Mouse (Mus musculus): ENCODE measurements around the gene Ube2j2.

Gene Ube2j2

GRCm38 (mm10) chr4:155943534-155944249 lies at the start of gene Ube2j2:
Ube2j2 (plus strand) TSS chr4:155943831.
- no peaks in the 10 kb centered on the region for H3K27me3 ChIP-seq (ENCODE audit: control insufficient read depth, insufficient read depth, low read length, poor library complexity, severe bottlenecking)
- peak; percentile 93 for DNase-seq (ENCODE audit: low read depth, low spot score)
- H3K36me3 ChIP-seq (ENCODE audit: control insufficient read depth, insufficient read depth, low read length, poor library complexity, severe bottlenecking) = no peaks in the 10 kb centered on the region

DNA sequence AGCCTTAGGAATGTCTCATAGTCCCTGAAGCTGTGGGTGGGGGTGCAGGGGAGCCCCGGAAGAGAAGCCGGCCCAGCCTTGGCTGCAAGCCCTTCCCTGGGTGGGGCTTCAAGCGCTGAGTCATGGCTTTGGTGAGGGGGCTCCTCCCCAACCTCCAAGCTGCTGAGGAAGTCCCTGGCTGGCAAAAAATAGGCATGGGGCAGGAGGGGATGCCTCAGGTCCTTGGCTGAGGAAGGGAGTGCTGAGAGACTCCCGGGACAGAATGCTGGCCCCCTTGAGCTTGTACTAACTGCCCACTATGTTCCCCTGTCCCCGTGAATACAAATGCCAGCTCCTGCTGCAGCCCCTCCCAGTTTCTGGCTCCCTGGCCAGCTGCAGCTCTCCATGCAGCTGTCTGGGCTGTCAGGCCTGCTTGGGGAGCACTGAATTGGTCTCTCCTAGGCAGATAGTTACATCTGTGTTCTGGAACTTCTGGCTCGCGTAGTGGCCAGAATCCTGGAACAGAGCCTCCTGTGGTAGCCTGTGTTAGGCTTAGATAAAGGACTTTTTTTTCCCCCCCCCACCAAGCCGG lies 49.2 kb upstream of the Ube2j2 start:
- Histone ChIP-seq H3K36me3 (ENCODE audit: control insufficient read depth, insufficient read depth, low read length, poor library complexity, severe bottlenecking) (no peaks in the 10 kb centered on the region; the same call in 1 of the 2 replicates), H3K27me3 (ENCODE audit: control insufficient read depth, insufficient read depth, low read length, poor library complexity, severe bottlenecking) (no peaks in the 10 kb centered on the region)
- DNase-seq (ENCODE audit: low read depth, low spot score) = no peak

DNA sequence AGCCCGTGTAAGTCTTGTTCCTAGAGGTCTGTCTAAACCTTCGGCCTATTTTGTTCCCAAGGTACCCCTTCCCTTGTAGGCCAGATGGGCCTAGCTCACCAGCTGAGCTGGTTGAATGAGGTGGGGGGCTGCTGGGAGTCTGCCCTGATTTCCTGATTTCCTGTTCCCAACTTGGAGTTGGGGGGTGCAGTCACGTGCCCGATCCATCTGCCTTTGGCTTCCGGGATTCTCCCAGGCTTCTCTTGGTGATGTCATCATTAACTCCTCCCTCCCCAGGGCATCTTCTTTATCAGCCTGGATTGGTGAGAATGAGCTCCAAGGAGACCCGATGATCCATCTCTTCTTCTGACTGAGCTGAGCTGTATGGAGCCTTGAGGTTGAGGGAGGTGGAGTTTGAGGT lies 48.4 kb upstream of the Ube2j2 start:
- Histone ChIP-seq H3K36me3 (ENCODE audit: control insufficient read depth, insufficient read depth, low read length, poor library complexity, severe bottlenecking) (no peaks in the 10 kb centered on the region; the same call in 1 of the 2 replicates), H3K27me3 (ENCODE audit: control insufficient read depth, insufficient read depth, low read length, poor library complexity, severe bottlenecking) (no peaks in the 10 kb centered on the region)
- DNase-seq (ENCODE audit: low read depth, low spot score) = no peak

- DNase-seq (ENCODE audit: low read depth, low spot score) = peak; percentile 18
- no peaks in the 10 kb centered on the region; the same call in 1 of the 2 replicates for H3K36me3 ChIP-seq (ENCODE audit: control insufficient read depth, insufficient read depth, low read length, poor library complexity, severe bottlenecking)
- H3K27me3 ChIP-seq (ENCODE audit: control insufficient read depth, insufficient read depth, low read length, poor library complexity, severe bottlenecking) = no peaks in the 10 kb centered on the region
Observed at GRCm38 (mm10) chr4:155895826-155896225, 47.8 kb upstream of the Ube2j2 start.

DNA sequence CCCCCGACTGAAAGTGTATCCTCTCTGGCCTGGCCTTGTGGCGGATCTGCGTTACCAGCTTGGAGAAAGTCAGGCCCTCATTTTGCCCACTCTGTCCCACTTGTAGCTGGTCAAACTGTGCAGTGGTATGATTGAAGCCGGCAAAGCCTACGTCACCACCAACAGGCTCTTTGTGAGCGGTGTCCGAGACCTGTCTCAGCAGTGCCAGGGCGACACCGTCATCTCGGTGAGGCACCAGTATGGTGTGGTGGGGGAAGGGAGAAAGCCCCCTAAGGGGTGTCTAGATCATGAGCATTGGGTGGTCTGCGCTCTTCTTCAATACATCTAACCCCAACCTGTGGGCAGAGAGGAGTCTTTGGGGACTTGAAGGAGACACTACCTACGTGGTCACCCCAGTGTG lies 47.2 kb upstream of the Ube2j2 start:
- DNase-seq (ENCODE audit: low read depth, low spot score) = no peak
- Histone ChIP-seq H3K27me3 (ENCODE audit: control insufficient read depth, insufficient read depth, low read length, poor library complexity, severe bottlenecking) (no peaks in the 10 kb centered on the region), H3K36me3 (ENCODE audit: control insufficient read depth, insufficient read depth, low read length, poor library complexity, severe bottlenecking) (no peaks in the 10 kb centered on the region; the same call in 1 of the 2 replicates)

DNA sequence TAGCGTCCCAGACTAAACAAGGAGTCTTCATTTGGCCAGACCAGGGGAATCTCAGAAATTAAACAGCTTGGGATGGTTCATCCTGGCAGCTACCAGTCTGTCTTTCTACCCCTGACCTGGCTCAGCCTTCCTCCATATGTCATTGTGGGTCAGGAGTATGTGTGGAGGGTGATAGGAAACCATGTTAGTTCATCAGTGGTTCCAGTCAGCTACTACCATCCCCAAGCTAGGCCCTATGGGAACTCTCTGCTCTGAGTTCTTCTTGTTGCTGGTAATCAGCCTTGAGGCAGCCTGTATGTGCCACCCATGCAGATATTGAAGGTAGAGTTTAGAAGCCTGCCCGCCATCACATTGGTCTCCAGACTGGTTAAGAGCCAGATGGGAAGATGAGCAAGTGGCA lies 45.3 kb upstream of the Ube2j2 start:
- Histone ChIP-seq H3K27me3 (ENCODE audit: control insufficient read depth, insufficient read depth, low read length, poor library complexity, severe bottlenecking) (no peaks in the 10 kb centered on the region), H3K36me3 (ENCODE audit: control insufficient read depth, insufficient read depth, low read length, poor library complexity, severe bottlenecking) (peaks cover 2% of the 10 kb centered on the region)
- no peak for DNase-seq (ENCODE audit: low read depth, low spot score)

DNA sequence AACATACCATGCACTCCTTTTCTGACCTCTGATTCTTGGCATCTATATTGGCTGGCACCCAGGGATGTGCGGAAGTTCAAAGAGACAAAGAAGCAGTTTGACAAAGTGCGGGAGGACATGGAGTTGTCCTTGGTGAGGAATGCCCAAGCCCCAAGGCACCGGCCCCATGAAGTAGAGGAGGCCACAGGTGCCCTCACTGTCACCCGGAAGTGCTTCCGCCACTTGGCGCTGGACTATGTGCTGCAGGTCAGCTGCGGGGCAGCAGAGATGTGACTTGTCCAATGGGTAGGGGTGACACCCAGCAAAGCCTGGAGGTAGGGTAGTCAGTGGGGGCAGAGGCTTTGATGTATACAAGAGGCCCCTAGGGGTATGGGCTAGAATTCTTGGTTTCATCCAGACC lies 44.3 kb upstream of the Ube2j2 start:
- no peak for DNase-seq (ENCODE audit: low read depth, low spot score)
- H3K36me3 ChIP-seq (ENCODE audit: control insufficient read depth, insufficient read depth, low read length, poor library complexity, severe bottlenecking) = peaks cover 2% of the 10 kb centered on the region

DNA sequence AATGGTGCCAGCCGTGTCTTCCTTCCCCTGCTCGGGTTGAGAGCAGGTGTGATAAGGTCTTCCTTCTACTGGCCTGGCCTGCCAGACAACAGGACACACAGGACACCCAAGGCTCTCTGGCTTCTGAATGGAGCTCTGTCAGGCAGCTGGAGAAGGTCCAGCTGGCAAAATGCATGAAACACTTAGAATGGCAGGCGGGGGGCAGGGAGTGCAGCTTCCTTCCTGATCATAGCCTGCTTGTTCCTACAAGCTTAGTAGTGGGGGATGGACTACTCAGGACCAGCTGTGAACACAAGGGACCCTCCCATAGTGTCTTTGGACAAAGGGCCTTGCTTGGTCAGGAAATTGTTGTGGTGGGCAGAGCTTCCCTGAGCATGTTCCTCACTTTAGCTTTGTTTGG lies 42.4 kb upstream of the Ube2j2 start:
- H3K27me3 ChIP-seq (ENCODE audit: control insufficient read depth, insufficient read depth, low read length, poor library complexity, severe bottlenecking) = no peaks in the 10 kb centered on the region
- H3K36me3 ChIP-seq (ENCODE audit: control insufficient read depth, insufficient read depth, low read length, poor library complexity, severe bottlenecking) = peaks cover 2% of the 10 kb centered on the region
- no peak for DNase-seq (ENCODE audit: low read depth, low spot score)

More for the DNA sequence above, 44.3 kb upstream of the Ube2j2 start:
- no peaks in the 10 kb centered on the region for H3K27me3 ChIP-seq (ENCODE audit: control insufficient read depth, insufficient read depth, low read length, poor library complexity, severe bottlenecking)

- DNase-seq (ENCODE audit: low read depth, low spot score) = no peak
- peaks cover 2% of the 10 kb centered on the region for H3K36me3 ChIP-seq (ENCODE audit: control insufficient read depth, insufficient read depth, low read length, poor library complexity, severe bottlenecking)
Observed at GRCm38 (mm10) chr4:155903246-155903645, 40.4 kb upstream of the Ube2j2 start.

GRCm38 (mm10) chr4:155904318-155905102 lies 39.1 kb upstream of the Ube2j2 start:
- Histone ChIP-seq H3K27me3 (ENCODE audit: control insufficient read depth, insufficient read depth, low read length, poor library complexity, severe bottlenecking) (no peaks in the 10 kb centered on the region), H3K36me3 (ENCODE audit: control insufficient read depth, insufficient read depth, low read length, poor library complexity, severe bottlenecking) (peaks cover 2% of the 10 kb centered on the region)
- peak; percentile 32 for DNase-seq (ENCODE audit: low read depth, low spot score)

More at GRCm38 (mm10) chr4:155903246-155903645, 40.4 kb upstream of the Ube2j2 start:
- H3K27me3 ChIP-seq (ENCODE audit: control insufficient read depth, insufficient read depth, low read length, poor library complexity, severe bottlenecking) = no peaks in the 10 kb centered on the region

DNA sequence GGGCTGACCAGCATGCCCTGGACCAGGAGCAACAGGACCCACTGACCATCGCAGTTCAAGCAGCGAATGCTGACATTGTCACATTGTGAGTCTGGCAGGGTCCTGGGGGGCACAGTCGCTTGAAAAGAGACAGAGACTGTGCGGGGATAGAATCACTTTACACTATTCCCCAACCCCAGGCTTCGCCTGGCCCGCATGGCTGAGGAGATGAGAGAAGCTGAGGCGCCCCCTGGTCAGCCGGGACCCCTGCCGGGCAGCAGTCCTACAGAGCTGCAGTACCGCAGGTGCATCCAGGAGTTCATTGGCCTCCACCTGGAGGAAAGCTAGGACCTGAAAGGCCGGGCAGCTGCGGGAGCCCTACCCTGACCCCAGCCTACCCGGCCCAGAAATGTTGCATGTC lies 38.0 kb upstream of the Ube2j2 start:
- Histone ChIP-seq H3K27me3 (ENCODE audit: control insufficient read depth, insufficient read depth, low read length, poor library complexity, severe bottlenecking) (no peaks in the 10 kb centered on the region), H3K36me3 (ENCODE audit: control insufficient read depth, insufficient read depth, low read length, poor library complexity, severe bottlenecking) (peaks cover 2% of the 10 kb centered on the region)
- no peak for DNase-seq (ENCODE audit: low read depth, low spot score)

- Histone ChIP-seq H3K27me3 (ENCODE audit: control insufficient read depth, insufficient read depth, low read length, poor library complexity, severe bottlenecking) (no peaks in the 10 kb centered on the region), H3K36me3 (ENCODE audit: control insufficient read depth, insufficient read depth, low read length, poor library complexity, severe bottlenecking) (peaks cover 2% of the 10 kb centered on the region)
- no peak for DNase-seq (ENCODE audit: low read depth, low spot score)
Observed at GRCm38 (mm10) chr4:155906125-155906524, 37.5 kb upstream of the Ube2j2 start.

GRCm38 (mm10) chr4:155907003-155907402 lies 36.6 kb upstream of the Ube2j2 start:
- peaks cover 2% of the 10 kb centered on the region for H3K36me3 ChIP-seq (ENCODE audit: control insufficient read depth, insufficient read depth, low read length, poor library complexity, severe bottlenecking)
- no peaks in the 10 kb centered on the region for H3K27me3 ChIP-seq (ENCODE audit: control insufficient read depth, insufficient read depth, low read length, poor library complexity, severe bottlenecking)
- DNase-seq (ENCODE audit: low read depth, low spot score) = no peak

DNA sequence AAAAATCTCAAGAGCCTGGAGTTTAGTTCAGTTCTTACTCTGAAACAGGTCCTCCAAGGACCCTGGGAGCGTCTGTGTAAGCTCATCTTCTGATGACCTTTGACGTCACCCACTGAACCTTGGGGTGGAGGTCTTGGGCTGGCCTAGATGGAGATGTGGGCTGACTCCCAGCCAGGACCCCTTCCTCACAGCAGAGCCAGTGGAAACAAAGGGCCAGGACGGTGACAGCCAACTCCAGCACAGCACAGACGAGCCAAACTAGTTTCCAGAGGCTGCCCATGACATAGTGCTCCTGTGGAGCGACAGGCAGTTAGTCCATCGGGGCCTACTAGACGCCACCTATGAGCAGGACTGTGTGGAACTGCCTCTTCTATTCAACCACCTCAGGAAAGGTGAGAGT lies 35.4 kb upstream of the Ube2j2 start:
- no peak for DNase-seq (ENCODE audit: low read depth, low spot score)
- H3K36me3 ChIP-seq (ENCODE audit: control insufficient read depth, insufficient read depth, low read length, poor library complexity, severe bottlenecking) = no peaks in the 10 kb centered on the region; the same call in none of the 2 replicates

GRCm38 (mm10) chr4:155908751-155909150 lies 34.9 kb upstream of the Ube2j2 start:
- H3K36me3 ChIP-seq (ENCODE audit: control insufficient read depth, insufficient read depth, low read length, poor library complexity, severe bottlenecking) = no peaks in the 10 kb centered on the region; the same call in 1 of the 2 replicates
- H3K27me3 ChIP-seq (ENCODE audit: control insufficient read depth, insufficient read depth, low read length, poor library complexity, severe bottlenecking) = no peaks in the 10 kb centered on the region
- DNase-seq (ENCODE audit: low read depth, low spot score) = no peak

More for the DNA sequence above, 35.4 kb upstream of the Ube2j2 start:
- no peaks in the 10 kb centered on the region for H3K27me3 ChIP-seq (ENCODE audit: control insufficient read depth, insufficient read depth, low read length, poor library complexity, severe bottlenecking)

All from splenic B cell, adult 2 months (primary cell).